In genomic region chr8:70931731-70932130, GRCm38 (mm10) we compare ENCODE assay signal across 24 mouse cellular contexts. TPM values are rescaled to one million over a fixed set of nuclear protein-coding genes. Genes with fewer than 3 reads are reported as not detected.
A peak's percentile ranks its signal among the peaks of the same experiment; 100 is the strongest.
DNase-seq lines count a peak whose midpoint lies in the region; ATAC-seq and TF ChIP-seq lines count a peak whose summit lies in the region.
"Had no signal": no experiment of that assay in that cellular context is flagged by ENCODE, and none has a peak within 500 bp of the region (broad histone marks: within the 10 kb centered on the region; RNA-seq: fewer than 3 reads in every experiment).

No protein-coding gene starts in this region.

- H3K9ac ChIP-seq in forebrain, embryonic 11.5 days (ENCODE audit: low read length) = no peak overlapping the region
- H3K9ac ChIP-seq in forebrain, embryonic 12.5 days = no peak overlapping the region
- H3K9ac ChIP-seq: embryonic facial prominence, embryonic 12.5 days; forebrain, embryonic 13.5 days; forebrain, embryonic 15.5 days; forebrain, postnatal 0 days had no signal

- no peak for ATAC-seq in forebrain, embryonic 11.5 days (replicated peaks; ENCODE audit: low FRiP score)
- ATAC-seq in forebrain, embryonic 12.5 days (ENCODE audit: low FRiP score) = no peak
- ATAC-seq: activated CD4-positive, CD25-positive, alpha-beta regulatory T cell, adult 4 months; forebrain, embryonic 13.5 days; forebrain, embryonic 15.5 days; forebrain, postnatal 0 days; Patski had no signal

- H3K9me3 ChIP-seq in forebrain, embryonic 11.5 days (ENCODE audit: control insufficient read depth, low read length) = no peaks in the 10 kb centered on the region
- H3K9me3 ChIP-seq in forebrain, embryonic 12.5 days = no peaks in the 10 kb centered on the region
- H3K9me3 ChIP-seq in heart, embryonic 10.5 days = no peaks in the 10 kb centered on the region
- peaks cover 10% of the 10 kb centered on the region; the same call in 1 of the 2 replicates for H3K9me3 ChIP-seq in E14TG2a.4 (ENCODE audit: low read length)
- H3K9me3 ChIP-seq: embryonic facial prominence, embryonic 10.5 days; embryonic facial prominence, embryonic 12.5 days; forebrain, embryonic 13.5 days; forebrain, embryonic 15.5 days; G1E had no signal

- H3K27ac ChIP-seq in forebrain, embryonic 11.5 days (ENCODE audit: low read depth, low read length) = no peak overlapping the region
- no peak overlapping the region for H3K27ac ChIP-seq in forebrain, embryonic 12.5 days
- no peak overlapping the region for H3K27ac ChIP-seq in heart, embryonic 10.5 days
- H3K27ac ChIP-seq: embryonic facial prominence, embryonic 10.5 days; embryonic facial prominence, embryonic 12.5 days; forebrain, embryonic 13.5 days; forebrain, embryonic 15.5 days had no signal

- no peaks in the 10 kb centered on the region for H3K27me3 ChIP-seq in forebrain, embryonic 11.5 days (ENCODE audit: control insufficient read depth, insufficient read depth, low read length)
- no peaks in the 10 kb centered on the region for H3K27me3 ChIP-seq in forebrain, embryonic 12.5 days
- H3K27me3 ChIP-seq in heart, embryonic 10.5 days (ENCODE audit: insufficient read depth, poor library complexity, severe bottlenecking) = no peaks in the 10 kb centered on the region
- peaks cover 21% of the 10 kb centered on the region for H3K27me3 ChIP-seq in E14TG2a.4 (ENCODE audit: insufficient read depth, low read length)
- H3K27me3 ChIP-seq: embryonic facial prominence, embryonic 12.5 days; forebrain, embryonic 13.5 days; forebrain, embryonic 15.5 days; Patski had no signal

- H3K4me2 ChIP-seq in forebrain, embryonic 11.5 days (ENCODE audit: low read depth, low read length, severe bottlenecking) = no peak overlapping the region
- no peak overlapping the region for H3K4me2 ChIP-seq in forebrain, embryonic 12.5 days
- H3K4me2 ChIP-seq: embryonic facial prominence, embryonic 12.5 days; forebrain, embryonic 13.5 days; forebrain, embryonic 15.5 days had no signal

- H3K36me3 ChIP-seq in forebrain, embryonic 11.5 days (ENCODE audit: control insufficient read depth, insufficient read depth, low read length) = no peaks in the 10 kb centered on the region
- peaks cover 8% of the 10 kb centered on the region; the same call in 1 of the 2 replicates for H3K36me3 ChIP-seq in forebrain, embryonic 12.5 days (replicated peaks)
- no peaks in the 10 kb centered on the region for H3K36me3 ChIP-seq in heart, embryonic 10.5 days
- no peaks in the 10 kb centered on the region for H3K36me3 ChIP-seq in E14TG2a.4 (ENCODE audit: insufficient read depth, low read length)
- H3K36me3 ChIP-seq: forebrain, embryonic 15.5 days; G1E had no signal

- H3K4me3 ChIP-seq in forebrain, embryonic 11.5 days (ENCODE audit: low read depth, low read length) = no peak overlapping the region
- H3K4me3 ChIP-seq in forebrain, embryonic 12.5 days (replicated peaks) = no peak overlapping the region
- H3K4me3 ChIP-seq in heart, embryonic 10.5 days = no peak overlapping the region
- H3K4me3 ChIP-seq in E14TG2a.4 (replicated peaks; ENCODE audit: low read length) = peak overlapping the region; percentile 52
- H3K4me3 ChIP-seq: embryonic facial prominence, embryonic 10.5 days; embryonic facial prominence, embryonic 12.5 days; forebrain, embryonic 13.5 days; forebrain, embryonic 15.5 days had no signal

- no peaks in the 10 kb centered on the region for H3K4me1 ChIP-seq in forebrain, embryonic 11.5 days (replicated peaks; ENCODE audit: control insufficient read depth, insufficient read depth, low read length)
- no peaks in the 10 kb centered on the region for H3K4me1 ChIP-seq in forebrain, embryonic 12.5 days
- H3K4me1 ChIP-seq in heart, embryonic 10.5 days = 0 out of 2 replicates have a peak, but pooled peaks cover 5% of the 10 kb centered on the region
- peaks cover 12% of the 10 kb centered on the region; the same call in 1 of the 2 replicates for H3K4me1 ChIP-seq in E14TG2a.4 (replicated peaks; ENCODE audit: low read depth, low read length)
- H3K4me1 ChIP-seq: embryonic facial prominence, embryonic 10.5 days; embryonic facial prominence, embryonic 12.5 days; forebrain, embryonic 13.5 days; forebrain, embryonic 15.5 days had no signal

- intact Hi-C loops in heart, postnatal 14 days (cut with DNase I) = no loop called here
- intact Hi-C loops in left cerebral cortex, postnatal 36 days (cut with DNase I) = no loop called here

- DNase-seq in forebrain, embryonic 11.5 days (ENCODE audit: low spot score) = peak; percentile 48
- peak; percentile 17 for DNase-seq in gastrocnemius, postnatal 10 days
- DNase-seq in gastrocnemius, postnatal 25 days = no peak
- DNase-seq in heart, embryonic 10.5 days (ENCODE audit: low spot score) = peak; percentile 68
- no peak for DNase-seq in heart, postnatal 14 days
- no peak for DNase-seq in left cerebral cortex, postnatal 36 days (ENCODE audit: low spot score in 2 of 2)
- DNase-seq: adrenal gland, adult 8-10 months; adrenal gland, postnatal 14 days; adrenal gland, postnatal 36 days; cerebellum, adult 18-20 months; cerebellum, adult 8-10 months; cerebellum, adult 9-11 months; cerebellum, postnatal 25 days; forebrain, postnatal 0 days had no signal

- no peak for TF ChIP-seq CTCF in E14TG2a.4 (conservative IDR thresholded peaks at IDR 0.05; ENCODE audit: low read length)

- WGBS in forebrain, embryonic 11.5 days = 94% methylated on average over 11 of the region's 11 CpGs
- 95% methylated on average over 11 of the region's 11 CpGs for WGBS in forebrain, embryonic 12.5 days
- WGBS in heart, embryonic 10.5 days = 90% methylated on average over 11 of the region's 11 CpGs

RNA-seq across cellular contexts. Expression of gene Map1s, which starts 26.0 kb away (rescaled TPM):
- 57.3 and 59.9 TPM in 2 replicates for polyA plus RNA-seq in forebrain, embryonic 11.5 days (2014; fragmentation: Nextera tagmentation; extraction: Ambion mirVana)
- 61.4 and 61.6 TPM in 2 replicates for polyA plus RNA-seq in forebrain, embryonic 12.5 days (2016; fragmentation: Nextera tagmentation; extraction: Ambion mirVana)
- total RNA-seq in gastrocnemius, postnatal 10 days (2021) = 10 to 100 TPM; 17.3 to 24.5 TPM
- 10 to 100 TPM; 11.6 to 11.7 TPM for total RNA-seq in gastrocnemius, postnatal 25 days (2021)
- 49.6 and 58.4 TPM in 2 replicates for polyA plus RNA-seq in heart, embryonic 10.5 days (2016; fragmentation: Nextera tagmentation; extraction: Ambion mirVana)
- total RNA-seq in heart, postnatal 14 days (2021) = 10 to 100 TPM; 20.5 to 24.8 TPM
- 10 to 100 TPM; 78.7 to 82.1 TPM for total RNA-seq in left cerebral cortex, postnatal 36 days (2021)

RNA-seq across cellular contexts. Expression of gene Rpl18a, which starts 34.5 kb away (rescaled TPM):
- polyA plus RNA-seq in forebrain, embryonic 11.5 days (2014; fragmentation: Nextera tagmentation; extraction: Ambion mirVana) = 2,879 and 3,145 TPM in 2 replicates
- polyA plus RNA-seq in forebrain, embryonic 12.5 days (2016; fragmentation: Nextera tagmentation; extraction: Ambion mirVana) = 2,624 and 2,770 TPM in 2 replicates
- 1,000 to 10,000 TPM; 1,533 to 1,604 TPM for total RNA-seq in gastrocnemius, postnatal 10 days (2021)
- 100 to 1,000 TPM; 829 to 878 TPM for total RNA-seq in gastrocnemius, postnatal 25 days (2021)
- 2,378 and 2,634 TPM in 2 replicates for polyA plus RNA-seq in heart, embryonic 10.5 days (2016; fragmentation: Nextera tagmentation; extraction: Ambion mirVana)
- 100 to 1,000 TPM; 901 to 988 TPM for total RNA-seq in heart, postnatal 14 days (2021)
- total RNA-seq in left cerebral cortex, postnatal 36 days (2021) = 100 to 1,000 TPM; 558 to 677 TPM

RNA-seq across cellular contexts. Expression of gene Slc5a5, which starts 39.2 kb away (rescaled TPM):
- polyA plus RNA-seq in forebrain, embryonic 11.5 days (2014; fragmentation: Nextera tagmentation; extraction: Ambion mirVana) = 0.43 and 0.44 TPM in 2 replicates
- 0.49 and 0.67 TPM in 2 replicates for polyA plus RNA-seq in forebrain, embryonic 12.5 days (2016; fragmentation: Nextera tagmentation; extraction: Ambion mirVana)
- under 1 TPM in 1 of 2 experiments, not detected in 1; 0.09 TPM for total RNA-seq in gastrocnemius, postnatal 10 days (2021)
- total RNA-seq in gastrocnemius, postnatal 25 days (2021) = not detected
- 0.07 and 0.29 TPM in 2 replicates for polyA plus RNA-seq in heart, embryonic 10.5 days (2016; fragmentation: Nextera tagmentation; extraction: Ambion mirVana)
- under 1 TPM in 1 of 2 experiments, not detected in 1; 0.07 TPM for total RNA-seq in heart, postnatal 14 days (2021)
- total RNA-seq in left cerebral cortex, postnatal 36 days (2021) = 10 to 100 TPM in 1 of 2 experiments, 1 to 10 TPM in 1; 8.9 to 12.1 TPM
- total RNA-seq: adrenal gland, adult 18-20 months; adrenal gland, adult 8-10 months; adrenal gland, postnatal 14 days; adrenal gland, postnatal 36 days; G1E had no signal
- polyA plus RNA-seq: activated CD4-positive, CD25-positive, alpha-beta regulatory T cell, adult 4 months had no signal

RNA-seq across cellular contexts. Expression of gene Ccdc124, which starts 58.0 kb away (rescaled TPM):
- 165 and 176 TPM in 2 replicates for polyA plus RNA-seq in forebrain, embryonic 11.5 days (2014; fragmentation: Nextera tagmentation; extraction: Ambion mirVana)
- 154 and 159 TPM in 2 replicates for polyA plus RNA-seq in forebrain, embryonic 12.5 days (2016; fragmentation: Nextera tagmentation; extraction: Ambion mirVana)
- total RNA-seq in gastrocnemius, postnatal 10 days (2021) = 10 to 100 TPM; 42.8 to 45.0 TPM
- 10 to 100 TPM; 58.3 to 58.8 TPM for total RNA-seq in gastrocnemius, postnatal 25 days (2021)
- polyA plus RNA-seq in heart, embryonic 10.5 days (2016; fragmentation: Nextera tagmentation; extraction: Ambion mirVana) = 120 and 143 TPM in 2 replicates
- total RNA-seq in heart, postnatal 14 days (2021) = 10 to 100 TPM; 38.8 to 40.1 TPM
- total RNA-seq in left cerebral cortex, postnatal 36 days (2021) = 100 to 1,000 TPM in 1 of 2 experiments, 10 to 100 TPM in 1; 88.6 to 108 TPM

Comparison
In these comparisons a context has a peak if more than half of its experiments do, and no peak if none do; other contexts are left out.
1. DNase-seq: peak in forebrain, embryonic 11.5 days (single experiment), gastrocnemius, postnatal 10 days (single experiment) and heart, embryonic 10.5 days (single experiment); none in gastrocnemius, postnatal 25 days (single experiment), heart, postnatal 14 days (0 of 2) and left cerebral cortex, postnatal 36 days (0 of 2).
2. RNA of gene Slc5a5, which starts 39.2 kb away (total RNA-seq): 8.9 to 12.1 TPM in left cerebral cortex, postnatal 36 days; 0.09 TPM in gastrocnemius, postnatal 10 days, 0.07 TPM in heart, postnatal 14 days and not detected in gastrocnemius, postnatal 25 days; every median in the first group is over 4 times any median in the second.